Mouse (Mus musculus) C2C12 (cell line): ENCODE measurements around the gene Terf2.

Experiments used
- CEBPB ChIP-seq: IDR thresholded peaks from one replicate; pipeline ENCODE4 v1.6.1; 2011; ENCODE audit warnings: low read depth, mild to moderate bottlenecking, control low read depth, moderate library complexity
- CTCF ChIP-seq: IDR thresholded peaks from one replicate; pipeline ENCODE4 v1.5.1; 2011; ENCODE audit not compliant: control insufficient read depth, insufficient read depth, insufficient read length
- MAX ChIP-seq: IDR thresholded peaks from one replicate; pipeline ENCODE4 v1.6.1; 2011; ENCODE audit warnings: mild to moderate bottlenecking, control low read depth
- MYOD1 ChIP-seq: IDR thresholded peaks from one replicate; pipeline ENCODE4 v1.6.1; 2011; ENCODE audit warnings: low read depth; ENCODE audit not compliant: control insufficient read depth, insufficient read length
- MYOG ChIP-seq: IDR thresholded peaks from one replicate; pipeline ENCODE4 v1.6.1; 2011; ENCODE audit not compliant: control insufficient read depth, insufficient read length; ENCODE audit errors: extremely low read depth
- USF1 ChIP-seq: IDR thresholded peaks from one replicate; pipeline ENCODE4 v1.6.1; 2011; ENCODE audit warnings: low read depth, mild to moderate bottlenecking, control low read depth, moderate library complexity

DNA sequence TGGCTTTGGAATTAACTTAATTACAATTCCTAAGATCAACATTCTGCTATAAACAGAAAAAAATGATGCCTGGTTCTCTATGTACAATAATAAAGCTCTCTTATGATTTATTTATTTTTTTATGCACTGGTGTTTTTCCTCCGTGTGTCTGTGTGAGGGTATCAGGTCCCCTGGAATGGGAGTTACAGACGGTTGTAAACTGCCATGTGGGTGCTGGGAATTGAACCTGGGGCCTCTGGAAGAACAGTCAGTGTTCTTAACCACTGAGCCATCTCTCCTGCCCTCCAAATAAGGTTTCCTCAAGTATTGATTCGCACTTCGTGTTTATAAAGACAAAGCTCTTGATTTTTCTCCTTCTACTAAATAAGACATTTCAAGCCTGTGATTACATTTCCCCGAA, 42.0 kb upstream of the Terf2 start:
- TF ChIP-seq MYOD1: no peak
- TF ChIP-seq CTCF: no peak
- no peak for TF ChIP-seq CEBPB
- no peak for TF ChIP-seq MAX
- TF ChIP-seq USF1: no peak
- no peak for TF ChIP-seq MYOG
